Mouse (Mus musculus) T-helper 1 cell (primary cell): ENCODE measurements at regions not wholly inside any gene's neighbourhood (a gene's known extent, or its start where the extent isn't known, plus 50 kb on each side); places are given as distances from the start of the nearest gene placed in this dataset.

Experiments
- in situ Hi-C: fragments of 300-600 bp; cut with MboI, MseI; formaldehyde crosslinking; loops from one replicate; pipeline ENCODE4 v1.15.1; 2025; ENCODE audit warnings: high pct_unique_total_duplicates

- in situ Hi-C loops = no loop called here
These were observed 268.5 kb downstream of the Rplp1 start for GRCm38 (mm10) chr9:61645661-61646425.

GRCm38 (mm10) chr9:61640739-61641138 is 268.6 kb downstream of the Tle3 start:
- in situ Hi-C loops = no loop called here

- in situ Hi-C loops = no loop called here
These were observed 266.7 kb downstream of the Tle3 start for GRCm38 (mm10) chr9:61638908-61639307.

- in situ Hi-C loops = no loop called here
These were observed 261.8 kb downstream of the Tle3 start for GRCm38 (mm10) chr9:61633936-61634335.

GRCm38 (mm10) chr9:61632602-61633001 is 260.4 kb downstream of the Tle3 start:
- in situ Hi-C loops = no loop called here

- in situ Hi-C loops = no loop called here
These were observed 258.9 kb downstream of the Tle3 start for GRCm38 (mm10) chr9:61631097-61631496.

- in situ Hi-C loops = no loop called here
These were observed 255.8 kb downstream of the Tle3 start for GRCm38 (mm10) chr9:61627801-61628574.

- in situ Hi-C loops = no loop called here
These were observed 250.8 kb downstream of the Tle3 start for GRCm38 (mm10) chr9:61622933-61623332.

GRCm38 (mm10) chr9:61621939-61622338 is 249.8 kb downstream of the Tle3 start:
- in situ Hi-C loops = no loop called here

GRCm38 (mm10) chr9:61620786-61621185 is 248.6 kb downstream of the Tle3 start:
- in situ Hi-C loops = no loop called here

GRCm38 (mm10) chr9:61620105-61620504 is 247.9 kb downstream of the Tle3 start:
- in situ Hi-C loops = no loop called here

GRCm38 (mm10) chr9:61618510-61619249 is 246.5 kb downstream of the Tle3 start:
- in situ Hi-C loops = no loop called here

- in situ Hi-C loops = no loop called here
These were observed 245.8 kb downstream of the Tle3 start for GRCm38 (mm10) chr9:61617979-61618378.

- in situ Hi-C loops = no loop called here
These were observed 243.4 kb downstream of the Tle3 start for GRCm38 (mm10) chr9:61615556-61615955.

GRCm38 (mm10) chr9:61607576-61607975 is 235.4 kb downstream of the Tle3 start:
- in situ Hi-C loops = loop anchor here (10.0 kb wide), 1 partner anchor 633 kb away; no protein-coding TSS in a partner anchor

- in situ Hi-C loops = loop anchor here (10.0 kb wide), 1 partner anchor 628 kb away; no protein-coding TSS in a partner anchor
These were observed 230.3 kb downstream of the Tle3 start for GRCm38 (mm10) chr9:61602353-61602978.

GRCm38 (mm10) chr9:61601911-61602310 is 229.7 kb downstream of the Tle3 start:
- in situ Hi-C loops = loop anchor here (10.0 kb wide), 1 partner anchor 627 kb away; no protein-coding TSS in a partner anchor

GRCm38 (mm10) chr9:61597287-61597686 is 225.1 kb downstream of the Tle3 start:
- in situ Hi-C loops = no loop called here

GRCm38 (mm10) chr9:61596410-61597108 is 224.4 kb downstream of the Tle3 start:
- in situ Hi-C loops = no loop called here

GRCm38 (mm10) chr9:61595170-61595967 is 223.2 kb downstream of the Tle3 start:
- in situ Hi-C loops = no loop called here
